Mouse (Mus musculus) left cerebral cortex, postnatal 4 days (tissue): ENCODE measurements around the gene Hist1h2bc. TPM values are rescaled to one million over a fixed set of nuclear protein-coding genes. Genes with fewer than 3 reads are reported as not detected.

Experiments
- DNase-seq: peaks from one replicate; pipeline ENCODE4 v3.0.0-alpha.2; 2022
- intact Hi-C: fragments of 180-260 bp; cut with DNase I; formaldehyde crosslinking; loops from one replicate; pipeline ENCODE4 v1.15.1; 2025
- microRNA-seq: library from miRNA; unstranded; fragments of <30 nt; microRNA quantifications from one replicate; pipeline ENCODE4 v1.2.0, GENCODE M21; 2022
- total RNA-seq, 2 experiments: library from RNA; stranded (reverse); gene quantifications; 2 replicates each; pipeline ENCODE4 v1.2.3; 2021

Gene Hist1h2bc
- total RNA-seq, 2 experiments from 2014 or later: 16.7 to 17.0 TPM

DNA sequence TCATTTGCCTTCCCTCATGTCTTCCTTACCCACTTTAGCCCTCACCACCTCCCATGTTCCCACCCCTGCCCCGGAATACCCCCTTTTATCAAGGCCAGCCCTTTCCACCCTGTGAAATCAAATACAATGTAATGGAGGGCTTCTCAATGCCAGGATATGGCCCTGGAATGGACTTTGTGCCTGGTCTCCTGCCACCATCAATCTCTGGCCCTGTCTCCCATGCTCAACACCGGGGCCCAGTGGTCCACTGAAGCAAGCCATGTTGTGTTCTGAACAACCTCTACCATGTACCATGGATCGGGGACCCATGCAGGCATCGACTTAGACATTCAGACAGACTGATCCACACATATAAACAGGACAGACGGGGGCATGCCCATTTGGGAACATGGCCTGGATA, 45.7 kb downstream of the Hist1h2bc start:
- no peak for DNase-seq
- intact Hi-C loops: no loop called here

DNA sequence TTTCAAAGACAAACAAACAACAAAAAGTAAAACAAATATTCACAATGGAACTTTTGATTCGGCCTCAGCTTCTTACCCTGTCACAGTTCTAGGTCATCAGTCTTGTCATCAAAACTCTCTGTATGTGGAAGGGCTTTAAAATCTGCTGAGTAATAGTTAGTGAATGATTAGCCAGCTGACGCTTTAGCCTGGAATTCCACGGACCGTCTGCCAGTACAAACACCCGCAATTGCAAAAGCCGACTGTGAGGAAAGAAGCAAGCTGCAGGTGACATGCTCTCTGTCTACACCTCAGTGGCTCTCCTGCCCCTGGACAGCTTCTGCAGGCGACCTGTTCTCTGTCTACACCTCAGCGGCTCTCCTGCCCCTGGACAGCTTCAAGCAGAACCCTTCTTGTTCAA, 46.5 kb downstream of the Hist1h2bc start:
- intact Hi-C loops: no loop called here
- no peak for DNase-seq

DNA sequence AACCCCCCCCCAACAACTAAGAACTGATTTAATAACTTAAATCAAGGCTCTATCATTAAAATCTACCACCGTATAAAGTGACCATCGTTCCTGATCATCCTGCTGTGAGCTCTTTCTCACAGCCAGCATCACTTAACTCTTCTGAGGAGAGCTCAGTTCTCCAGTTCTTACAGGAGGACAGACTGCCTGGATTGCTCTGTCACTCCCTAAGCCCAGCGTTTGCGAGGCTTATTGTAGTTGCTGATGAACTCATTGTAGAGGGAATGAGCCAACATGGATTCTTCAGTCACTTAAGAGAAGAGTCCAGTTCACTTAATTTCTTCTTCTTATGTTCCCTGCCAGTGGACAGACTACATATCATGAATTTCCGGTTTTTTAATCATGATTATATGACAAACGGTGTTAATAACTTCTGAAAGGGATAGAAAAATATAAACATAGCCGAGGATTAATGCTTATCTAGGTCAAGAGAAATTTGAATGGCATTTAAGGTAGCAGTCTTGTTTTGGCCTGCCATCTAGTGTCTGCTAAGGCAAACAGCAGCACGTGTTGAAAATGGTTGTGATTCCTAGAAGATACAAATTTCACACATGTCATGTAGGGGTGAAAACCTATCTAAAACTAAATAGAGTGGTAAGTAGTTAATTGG, 48.3 kb downstream of the Hist1h2bc start:
- intact Hi-C loops: loop anchor here (2.0 kb wide), 1 partner anchor 31 kb away; no protein-coding TSS in a partner anchor

DNA sequence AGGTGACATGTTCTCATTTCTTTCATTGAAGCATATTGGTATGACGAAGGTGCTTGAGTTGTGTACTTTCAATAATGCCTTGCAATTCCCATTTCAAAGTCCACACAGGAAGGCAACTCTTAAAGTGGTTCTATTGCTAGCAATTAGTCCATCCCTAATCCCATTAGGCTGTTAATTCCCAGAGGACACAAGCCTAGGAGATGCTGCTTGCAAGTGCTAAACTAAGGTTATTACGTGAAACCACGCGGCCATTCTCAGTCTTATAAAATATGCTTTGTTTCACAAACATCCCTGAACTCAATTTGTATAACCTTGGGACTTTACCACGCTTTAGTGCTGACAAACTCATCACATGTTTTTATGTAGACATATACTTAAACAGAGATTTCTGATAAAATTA, 53.1 kb downstream of the Hist1h2bc start:
- intact Hi-C loops: no loop called here
- DNase-seq: no peak

More for the DNA sequence above, 48.3 kb downstream of the Hist1h2bc start:
- no peak for DNase-seq

DNA sequence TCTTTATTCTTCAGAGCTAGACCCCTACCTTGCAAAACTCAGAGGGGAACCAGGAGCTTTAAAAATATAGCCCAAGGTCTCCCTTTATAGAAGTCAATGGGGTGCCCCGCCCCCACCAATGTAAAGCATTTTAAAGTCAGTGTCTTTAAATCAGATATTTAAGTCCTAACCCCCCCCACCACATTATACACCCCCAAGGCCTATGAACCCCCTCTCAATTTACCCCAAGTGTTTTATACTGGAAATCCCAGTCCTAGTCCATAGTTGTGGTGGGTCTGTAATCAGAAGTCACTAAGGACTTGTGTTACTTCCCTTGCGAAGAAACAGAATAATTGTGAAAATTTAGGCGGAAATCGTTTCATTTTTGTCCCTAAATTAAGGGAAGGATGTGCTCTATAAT, 54.0 kb downstream of the Hist1h2bc start:
- intact Hi-C loops: no loop called here
- DNase-seq: no peak

DNA sequence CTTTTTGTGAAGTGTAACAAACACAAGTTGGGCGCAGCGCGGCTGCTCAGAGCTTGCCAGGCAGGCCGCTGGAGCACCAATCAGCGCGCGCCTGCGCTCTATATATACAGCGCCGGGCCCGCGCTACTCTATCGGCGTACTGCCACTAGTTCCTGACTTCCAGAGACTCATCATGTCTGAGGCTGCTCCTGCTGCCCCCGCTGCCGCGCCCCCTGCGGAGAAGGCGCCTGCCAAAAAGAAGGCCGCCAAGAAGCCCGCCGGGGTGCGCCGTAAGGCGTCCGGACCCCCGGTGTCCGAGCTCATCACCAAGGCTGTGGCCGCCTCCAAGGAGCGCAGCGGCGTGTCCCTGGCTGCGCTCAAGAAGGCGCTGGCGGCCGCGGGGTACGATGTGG, 54.7 kb downstream of the Hist1h2bc start, which contains the start of gene Hist1h1c:
TSS of gene Hist1h1c (plus strand) at position 132 of the 392 bp plus-strand sequence.
- intact Hi-C loops: no loop called here
- DNase-seq: peak; percentile 88

DNA sequence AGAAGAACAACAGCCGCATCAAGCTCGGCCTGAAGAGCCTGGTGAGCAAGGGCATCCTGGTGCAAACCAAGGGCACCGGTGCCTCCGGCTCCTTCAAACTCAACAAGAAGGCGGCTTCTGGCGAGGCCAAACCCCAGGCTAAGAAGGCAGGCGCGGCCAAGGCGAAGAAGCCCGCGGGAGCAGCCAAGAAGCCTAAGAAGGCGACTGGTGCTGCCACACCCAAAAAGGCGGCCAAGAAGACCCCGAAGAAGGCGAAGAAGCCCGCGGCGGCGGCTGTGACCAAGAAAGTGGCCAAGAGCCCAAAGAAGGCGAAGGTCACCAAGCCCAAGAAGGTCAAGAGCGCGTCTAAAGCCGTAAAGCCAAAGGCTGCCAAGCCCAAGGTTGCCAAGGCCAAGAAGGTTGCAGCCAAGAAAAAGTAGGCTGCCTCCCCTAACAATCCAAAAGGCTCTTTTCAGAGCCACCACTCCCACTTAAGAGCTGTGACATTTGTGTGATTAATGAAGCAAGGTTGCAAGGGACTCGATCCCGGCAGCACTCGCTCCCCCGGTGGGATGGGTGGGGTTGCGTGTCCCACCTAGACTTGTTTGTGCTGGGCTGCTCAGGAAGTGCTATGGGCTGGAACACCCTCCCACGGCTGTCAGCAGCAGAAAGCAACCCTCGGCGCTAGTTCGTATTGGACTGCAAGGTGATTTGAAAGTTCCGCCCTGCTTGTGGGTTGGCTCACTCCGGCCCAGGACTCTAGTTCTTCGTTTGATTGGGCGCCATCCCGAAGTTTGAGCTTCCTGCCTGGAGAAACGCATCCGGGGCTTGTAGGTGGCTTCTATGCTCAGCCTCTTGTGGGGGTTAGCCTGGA, 55.3 kb downstream of the Hist1h2bc start:
- DNase-seq: peak; percentile 87
- intact Hi-C loops: no loop called here

DNA sequence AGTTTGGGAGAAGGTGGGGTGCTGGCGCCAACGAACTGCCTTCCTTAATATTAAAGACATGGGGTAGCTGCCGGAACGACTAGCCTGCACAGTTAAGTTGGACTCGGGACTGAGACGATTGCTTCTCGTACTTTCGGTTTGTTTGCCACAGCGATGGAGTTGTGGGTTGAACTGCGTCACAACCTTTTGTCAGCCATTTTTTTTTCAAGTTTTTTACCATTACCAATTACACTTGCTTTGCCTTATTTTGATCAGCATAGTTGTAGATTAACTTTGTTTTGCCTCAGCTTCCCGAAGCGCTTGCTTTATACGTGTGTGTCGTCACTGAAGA, 55.9 kb downstream of the Hist1h2bc start:
- DNase-seq: no peak
- intact Hi-C loops: no loop called here

DNA sequence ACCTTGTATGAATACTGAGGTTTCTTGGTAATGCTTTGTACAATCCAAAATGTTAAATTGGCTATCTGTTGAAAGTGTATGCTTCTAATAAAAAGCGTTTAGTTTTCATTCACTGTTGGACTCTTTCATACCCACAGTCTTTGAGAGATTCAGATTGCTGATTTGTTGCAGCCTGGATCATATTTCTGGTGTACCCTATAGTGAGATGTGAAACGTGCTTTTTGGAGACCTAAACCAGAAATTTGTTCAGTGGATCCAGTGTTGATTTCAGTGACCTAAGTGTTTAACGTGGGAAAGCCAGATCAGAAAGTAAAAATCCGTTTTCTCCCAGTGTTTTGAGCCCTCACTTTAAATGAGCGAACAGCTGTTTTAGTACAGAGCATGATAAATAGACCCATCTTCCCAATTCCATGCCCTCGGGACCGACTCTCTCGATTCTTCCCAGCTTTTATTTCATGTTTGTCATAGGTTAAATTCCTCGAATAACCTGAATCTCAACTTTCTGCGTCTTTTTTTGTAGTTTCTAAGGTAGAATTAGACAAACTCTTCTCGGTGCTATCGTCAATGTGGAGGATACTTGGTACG, 56.3 kb downstream of the Hist1h2bc start:
- no peak for DNase-seq
- intact Hi-C loops: no loop called here

DNA sequence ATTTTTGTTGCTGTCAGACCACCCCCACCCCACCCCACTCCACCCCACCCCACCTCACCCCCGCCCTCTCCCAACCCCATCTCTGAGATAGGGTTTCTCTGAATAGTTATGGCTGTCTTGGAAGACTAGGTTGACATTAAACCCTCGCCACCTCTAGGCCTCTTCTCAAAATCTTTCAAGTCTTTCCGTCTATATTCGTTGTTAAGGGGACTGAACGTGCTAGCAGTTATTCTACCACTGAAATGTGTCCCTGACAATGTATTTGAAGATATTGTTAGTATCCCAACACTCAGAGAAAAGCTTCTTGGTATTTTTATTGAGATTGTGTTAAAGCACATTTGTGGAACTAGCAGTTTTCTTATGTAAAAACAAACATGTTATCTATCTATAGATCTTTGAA, 56.9 kb downstream of the Hist1h2bc start:
- intact Hi-C loops: no loop called here
- DNase-seq: no peak

DNA sequence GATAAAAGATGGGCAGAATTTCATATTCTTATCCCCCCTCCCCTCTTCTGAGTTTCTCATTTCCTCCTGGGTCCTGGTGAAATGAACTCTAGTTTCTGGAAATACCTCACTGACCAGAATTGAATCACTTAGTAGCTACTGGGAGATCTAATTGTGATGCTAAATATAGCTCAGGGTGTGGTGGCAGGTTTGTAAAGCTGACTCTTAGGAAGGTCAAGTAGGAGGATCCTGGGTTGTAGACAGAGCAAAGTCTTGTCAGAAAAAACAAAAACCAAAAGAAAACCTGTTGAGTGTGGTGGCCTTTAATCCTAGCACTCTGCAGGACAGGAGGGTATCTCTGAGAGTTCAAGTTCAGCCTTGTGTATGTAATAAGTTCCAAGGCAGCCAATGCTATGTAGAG, 58.0 kb downstream of the Hist1h2bc start:
- DNase-seq: no peak
- intact Hi-C loops: no loop called here

Small RNA genes within 50 kb of the gene (microRNA-seq; reads per million reads assigned to microRNA genes)
- gene Gm44350: not detected

Other genes starting within 250 kb of the Hist1h2bc start
- gene Btn1a1, start 218.3 kb upstream of the Hist1h2bc start, total RNA-seq: not detected
- not detected for gene Btn2a2, start 195.3 kb upstream of the Hist1h2bc start, total RNA-seq
- 100 to 1,000 TPM; 441 to 470 TPM for gene Hist1h4h, start 153.1 kb upstream of the Hist1h2bc start, total RNA-seq
- 10 to 100 TPM; 74.6 to 86.0 TPM for gene Hist1h2af, start 150.3 kb upstream of the Hist1h2bc start, total RNA-seq
- gene Hist1h3g, start 148.8 kb upstream of the Hist1h2bc start, total RNA-seq: 10 to 100 TPM; 22.0 to 28.6 TPM
- 1 to 10 TPM; 4.5 to 6.1 TPM for gene Hist1h2bh, start 140.8 kb upstream of the Hist1h2bc start, total RNA-seq
- 10 to 100 TPM; 42.2 to 44.0 TPM for gene Hist1h3f, start 140.1 kb upstream of the Hist1h2bc start, total RNA-seq
- 100 to 1,000 TPM; 224 to 235 TPM for gene Hist1h4f, start 132.6 kb upstream of the Hist1h2bc start, total RNA-seq
- gene Hist1h1d, start 130.9 kb upstream of the Hist1h2bc start, total RNA-seq: 10 to 100 TPM; 12.0 to 12.4 TPM
- 100 to 1,000 TPM; 130 to 134 TPM for gene Hist1h3e, start 121.8 kb upstream of the Hist1h2bc start, total RNA-seq
- 10 to 100 TPM; 24.5 to 31.0 TPM for gene Hist1h2ae, start 113.0 kb upstream of the Hist1h2bc start, total RNA-seq
- gene Hist1h2bg, start 112.8 kb upstream of the Hist1h2bc start, total RNA-seq: 100 to 1,000 TPM; 203 to 225 TPM
- 100 to 1,000 TPM in 1 of 2 experiments, 10 to 100 TPM in 1; 87.5 to 105 TPM for gene Hist1h2bf, start 110.0 kb upstream of the Hist1h2bc start, total RNA-seq
- 10 to 100 TPM; 18.6 to 25.5 TPM for gene Hist1h2ad, start 109.8 kb upstream of the Hist1h2bc start, total RNA-seq
- gene Hist1h3d, start 108.4 kb upstream of the Hist1h2bc start, total RNA-seq: 10 to 100 TPM; 18.8 to 24.3 TPM
- 100 to 1,000 TPM; 177 to 192 TPM for gene Hist1h4d, start 102.6 kb upstream of the Hist1h2bc start, total RNA-seq
- gene Hist1h2be, start 63.1 kb upstream of the Hist1h2bc start, total RNA-seq: 10 to 100 TPM; 13.0 to 16.9 TPM
- gene Hist1h1e, start 61.6 kb upstream of the Hist1h2bc start, total RNA-seq: 100 to 1,000 TPM; 112 to 117 TPM
- gene Hist1h2ac, start 251 bp upstream of the Hist1h2bc start, total RNA-seq: 1 to 10 TPM; 4.8 to 5.4 TPM
- not detected for gene Hist1h1t, start 11.6 kb downstream of the Hist1h2bc start, total RNA-seq
- gene Hist1h4c, start 14.3 kb downstream of the Hist1h2bc start, total RNA-seq: 100 to 1,000 TPM; 109 to 126 TPM
- 1 to 10 TPM; 1.7 to 2.3 TPM for gene Hfe, start 26.7 kb downstream of the Hist1h2bc start, total RNA-seq
- 100 to 1,000 TPM; 154 to 166 TPM for gene Hist1h1c, start 54.6 kb downstream of the Hist1h2bc start, total RNA-seq
- 10 to 100 TPM; 39.8 to 41.0 TPM for gene Hist1h3c, start 61.4 kb downstream of the Hist1h2bc start, total RNA-seq
- 10 to 100 TPM; 62.4 to 81.1 TPM for gene Hist1h2bb, start 62.5 kb downstream of the Hist1h2bc start, total RNA-seq
- gene Hist1h2ab, start 66.9 kb downstream of the Hist1h2bc start, total RNA-seq: 100 to 1,000 TPM; 116 to 120 TPM
- 100 to 1,000 TPM in 1 of 2 experiments, 10 to 100 TPM in 1; 95.4 to 102 TPM for gene Hist1h3b, start 68.1 kb downstream of the Hist1h2bc start, total RNA-seq
- gene Hist1h4b, start 72.8 kb downstream of the Hist1h2bc start, total RNA-seq: 100 to 1,000 TPM; 139 to 151 TPM
- gene Hist1h4a, start 77.0 kb downstream of the Hist1h2bc start, total RNA-seq: 100 to 1,000 TPM; 134 to 137 TPM
- gene Hist1h3a, start 78.2 kb downstream of the Hist1h2bc start, total RNA-seq: 100 to 1,000 TPM; 114 to 125 TPM
- gene Hist1h1a, start 79.5 kb downstream of the Hist1h2bc start, total RNA-seq: 10 to 100 TPM; 62.9 to 79.4 TPM
- not detected for gene Trim38, start 85.7 kb downstream of the Hist1h2bc start, total RNA-seq
- gene Slc17a2, start 122.8 kb downstream of the Hist1h2bc start, total RNA-seq: not detected
- gene Slc17a3, start 155.2 kb downstream of the Hist1h2bc start, total RNA-seq: under 1 TPM in 1 of 2 experiments, not detected in 1; 0.10 TPM
- not detected for gene Slc17a1, start 183.6 kb downstream of the Hist1h2bc start, total RNA-seq
- gene Slc17a4, start 230.8 kb downstream of the Hist1h2bc start, total RNA-seq: not detected
- gene Hist1h2ba, start 250.0 kb downstream of the Hist1h2bc start, total RNA-seq: not detected